Mouse (Mus musculus): ENCODE results near the gene Crybb3. TPM values are rescaled to one million over a fixed set of nuclear protein-coding genes. Genes with fewer than 3 reads are reported as not detected.

Crybb3 gene
- polyA plus RNA-seq, 1 experiment from 2014 or later: 0.25 TPM

GRCm38 (mm10) chr5:113081020-113081419 lies 364 bp downstream of the Crybb3 start:
- WGBS: 92% methylated on average over 9 of the region's 9 CpGs
- H3K36me3 ChIP-seq: no peaks in the 10 kb centered on the region
- no peak for DNase-seq (ENCODE audit: low spot score)
- no peak overlapping the region for H3K27ac ChIP-seq
- H3K4me1 ChIP-seq (replicated peaks): peaks cover 20% of the 10 kb centered on the region
- H3K27me3 ChIP-seq (ENCODE audit: insufficient read depth, poor library complexity, severe bottlenecking): 0 out of 2 replicates have a peak, but pooled peaks cover 11% of the 10 kb centered on the region
- H3K9me3 ChIP-seq: no peaks in the 10 kb centered on the region
- no peak overlapping the region for H3K4me3 ChIP-seq

- Histone ChIP-seq H3K27me3 (ENCODE audit: insufficient read depth, poor library complexity, severe bottlenecking) (0 out of 2 replicates have a peak, but pooled peaks cover 11% of the 10 kb centered on the region), H3K4me1 (replicated peaks) (peaks cover 24% of the 10 kb centered on the region), H3K36me3 (no peaks in the 10 kb centered on the region), H3K4me3 (peak overlapping the region; percentile 37), H3K27ac (no peak overlapping the region; the same call in 1 of the 2 replicates), H3K9me3 (no peaks in the 10 kb centered on the region)
- 20% methylated on average over 21 of the region's 21 CpGs for WGBS
- peak; percentile 54 for DNase-seq (ENCODE audit: low spot score)
These were observed 1.6 kb downstream of the Crybb3 start for GRCm38 (mm10) chr5:113079783-113080182.

- no peaks in the 10 kb centered on the region for H3K36me3 ChIP-seq
- WGBS: 71% methylated on average over 5 of the region's 5 CpGs
- H3K27ac ChIP-seq: no peak overlapping the region
- 0 out of 2 replicates have a peak, but pooled peaks cover 11% of the 10 kb centered on the region for H3K27me3 ChIP-seq (ENCODE audit: insufficient read depth, poor library complexity, severe bottlenecking)
- no peak for DNase-seq (ENCODE audit: low spot score)
- no peak overlapping the region for H3K4me3 ChIP-seq
- H3K9me3 ChIP-seq: no peaks in the 10 kb centered on the region
- H3K4me1 ChIP-seq (replicated peaks): peaks cover 24% of the 10 kb centered on the region
These were observed 2.7 kb downstream of the Crybb3 start for GRCm38 (mm10) chr5:113078686-113079085.

- Histone ChIP-seq H3K9me3 (no peaks in the 10 kb centered on the region), H3K36me3 (no peaks in the 10 kb centered on the region), H3K27ac (no peak within 1 kb of the TSS), H3K27me3 (ENCODE audit: insufficient read depth, poor library complexity, severe bottlenecking) (no peaks in the 10 kb centered on the region), H3K4me1 (replicated peaks) (peaks cover 3% of the 10 kb centered on the region; the same call in 1 of the 2 replicates), H3K4me3 (no peak within 1 kb of the TSS)
- DNase-seq (ENCODE audit: low spot score): no peak
These were observed 11.4 kb downstream of the Crybb3 start, which contains the start of gene Crybb2 for GRCm38 (mm10) chr5:113070017-113070416. Crybb2 (minus strand) TSS chr5:113070117.

GRCm38 (mm10) chr5:113054308-113054707 lies 27.1 kb downstream of the Crybb3 start:
- Histone ChIP-seq H3K27ac (no peak overlapping the region), H3K4me1 (replicated peaks) (peaks cover 17% of the 10 kb centered on the region), H3K27me3 (ENCODE audit: insufficient read depth, poor library complexity, severe bottlenecking) (peaks cover 27% of the 10 kb centered on the region), H3K4me3 (no peak overlapping the region), H3K36me3 (no peaks in the 10 kb centered on the region), H3K9me3 (no peaks in the 10 kb centered on the region)
- 6% methylated on average over 16 of the region's 16 CpGs for WGBS
- DNase-seq (ENCODE audit: low spot score): peak; percentile 84

- Histone ChIP-seq H3K27ac (no peak overlapping the region), H3K27me3 (ENCODE audit: insufficient read depth, poor library complexity, severe bottlenecking) (peaks cover 23% of the 10 kb centered on the region), H3K4me3 (no peak overlapping the region), H3K9me3 (no peaks in the 10 kb centered on the region), H3K4me1 (replicated peaks) (peaks cover 15% of the 10 kb centered on the region), H3K36me3 (no peaks in the 10 kb centered on the region)
- 74% methylated on average over 7 of the region's 7 CpGs for WGBS
- no peak for DNase-seq (ENCODE audit: low spot score)
These were observed 30.7 kb downstream of the Crybb3 start for GRCm38 (mm10) chr5:113050581-113051185.

- Histone ChIP-seq H3K9me3 (no peaks in the 10 kb centered on the region), H3K4me1 (replicated peaks) (peaks cover 20% of the 10 kb centered on the region), H3K4me3 (no peak overlapping the region), H3K27me3 (ENCODE audit: insufficient read depth, poor library complexity, severe bottlenecking) (peaks cover 15% of the 10 kb centered on the region), H3K36me3 (no peaks in the 10 kb centered on the region), H3K27ac (peak overlapping the region; percentile 50; the same call in 1 of the 2 replicates)
- DNase-seq (ENCODE audit: low spot score): no peak
These were observed 31.5 kb downstream of the Crybb3 start for GRCm38 (mm10) chr5:113049876-113050275.

- H3K4me3 ChIP-seq: no peak overlapping the region
- no peak for DNase-seq (ENCODE audit: low spot score)
- no peaks in the 10 kb centered on the region for H3K9me3 ChIP-seq
- H3K36me3 ChIP-seq: no peaks in the 10 kb centered on the region
- peaks cover 46% of the 10 kb centered on the region for H3K4me1 ChIP-seq (replicated peaks)
- no peaks in the 10 kb centered on the region for H3K27me3 ChIP-seq (ENCODE audit: insufficient read depth, poor library complexity, severe bottlenecking)
- 88% methylated on average over 10 of the region's 10 CpGs for WGBS
- H3K27ac ChIP-seq: peak overlapping the region; percentile 50
These were observed 35.7 kb downstream of the Crybb3 start for GRCm38 (mm10) chr5:113045511-113046273.

- H3K4me3 ChIP-seq: no peak overlapping the region
- H3K27me3 ChIP-seq (ENCODE audit: insufficient read depth, poor library complexity, severe bottlenecking): no peaks in the 10 kb centered on the region
- peak overlapping the region; percentile 80 for H3K27ac ChIP-seq
- H3K9me3 ChIP-seq: no peaks in the 10 kb centered on the region
- H3K36me3 ChIP-seq: no peaks in the 10 kb centered on the region
- 86% methylated on average over 8 of the region's 8 CpGs for WGBS
- no peak for DNase-seq (ENCODE audit: low spot score)
- H3K4me1 ChIP-seq (replicated peaks): peaks cover 40% of the 10 kb centered on the region
These were observed 37.9 kb downstream of the Crybb3 start for GRCm38 (mm10) chr5:113043531-113043930.

- peak; percentile 68 for DNase-seq (ENCODE audit: low spot score)
- no peak overlapping the region for H3K4me3 ChIP-seq
- H3K36me3 ChIP-seq: no peaks in the 10 kb centered on the region
- no peaks in the 10 kb centered on the region for H3K27me3 ChIP-seq (ENCODE audit: insufficient read depth, poor library complexity, severe bottlenecking)
- peaks cover 44% of the 10 kb centered on the region for H3K4me1 ChIP-seq (replicated peaks)
- WGBS: 17% methylated on average over 5 of the region's 5 CpGs
- no peaks in the 10 kb centered on the region for H3K9me3 ChIP-seq
- peak overlapping the region; percentile 80 for H3K27ac ChIP-seq
These were observed 39.8 kb downstream of the Crybb3 start for GRCm38 (mm10) chr5:113041567-113042071.

- H3K36me3 ChIP-seq: no peaks in the 10 kb centered on the region
- H3K4me1 ChIP-seq (replicated peaks): peaks cover 45% of the 10 kb centered on the region
- H3K27me3 ChIP-seq (ENCODE audit: insufficient read depth, poor library complexity, severe bottlenecking): no peaks in the 10 kb centered on the region
- DNase-seq (ENCODE audit: low spot score): no peak
- no peaks in the 10 kb centered on the region for H3K9me3 ChIP-seq
- peak overlapping the region; percentile 80 for H3K27ac ChIP-seq
- no peak overlapping the region for H3K4me3 ChIP-seq
- WGBS: 85% methylated on average over 6 of the region's 6 CpGs
These were observed 40.6 kb downstream of the Crybb3 start for GRCm38 (mm10) chr5:113040776-113041175.

GRCm38 (mm10) chr5:113038601-113039000 lies 42.8 kb downstream of the Crybb3 start:
- Histone ChIP-seq H3K27ac (no peak overlapping the region), H3K36me3 (no peaks in the 10 kb centered on the region), H3K4me3 (no peak overlapping the region), H3K4me1 (replicated peaks) (peaks cover 49% of the 10 kb centered on the region), H3K27me3 (ENCODE audit: insufficient read depth, poor library complexity, severe bottlenecking) (no peaks in the 10 kb centered on the region), H3K9me3 (no peaks in the 10 kb centered on the region)
- no peak for DNase-seq (ENCODE audit: low spot score)
- WGBS: 85% methylated on average over 6 of the region's 6 CpGs
